Mouse (Mus musculus): ENCODE measurements around the gene Nlgn1. TPM values are rescaled to one million over a fixed set of nuclear protein-coding genes. Genes with fewer than 3 reads are reported as not detected.
"Not testable (repeated sequence)": the region's sequence is repeated elsewhere in the genome, so short reads cannot be mapped to it uniquely, and the experiment has no call there.

Nlgn1 gene
- polyA plus RNA-seq, 1 experiment = 0.16 TPM

- no peak for DNase-seq (ENCODE audit: low read depth, low spot score)
- 52% methylated on average over 3 of the region's 3 CpGs for WGBS
Measured at GRCm38 (mm10) chr3:25675069-25675468, 657.2 kb downstream of the Nlgn1 start.

GRCm38 (mm10) chr3:25673408-25673807, 658.9 kb downstream of the Nlgn1 start:
- 47% methylated on average over 5 of the region's 5 CpGs for WGBS

GRCm38 (mm10) chr3:25672779-25673178, 659.5 kb downstream of the Nlgn1 start:
- WGBS = 82% methylated on average over 4 of the region's 4 CpGs
- no peak for DNase-seq (ENCODE audit: low read depth, low spot score)

More at GRCm38 (mm10) chr3:25673408-25673807, 658.9 kb downstream of the Nlgn1 start:
- DNase-seq (ENCODE audit: low read depth, low spot score) = no peak

GRCm38 (mm10) chr3:25663464-25663863, 668.8 kb downstream of the Nlgn1 start:
- WGBS = 69% methylated on average over 2 of the region's 2 CpGs
- no peak for DNase-seq (ENCODE audit: low read depth, low spot score)

- WGBS = 90% methylated on average over 3 of the region's 3 CpGs
- no peak for DNase-seq (ENCODE audit: low read depth, low spot score)
Measured at GRCm38 (mm10) chr3:25660285-25660684, 672.0 kb downstream of the Nlgn1 start.

- 93% methylated on average over 14 of the region's 14 CpGs for WGBS
- no peak for DNase-seq (ENCODE audit: low read depth, low spot score)
Measured at GRCm38 (mm10) chr3:25658006-25658405, 674.3 kb downstream of the Nlgn1 start.

GRCm38 (mm10) chr3:25657074-25657473, 675.2 kb downstream of the Nlgn1 start:
- DNase-seq (ENCODE audit: low read depth, low spot score) = no peak
- 89% methylated on average over 11 of the region's 11 CpGs for WGBS

- DNase-seq (ENCODE audit: low read depth, low spot score) = no peak
- WGBS = 76% methylated on average over 4 of the region's 4 CpGs
Measured at GRCm38 (mm10) chr3:25653010-25653409, 679.2 kb downstream of the Nlgn1 start.

GRCm38 (mm10) chr3:25645895-25646691, 686.2 kb downstream of the Nlgn1 start:
- WGBS = 86% methylated on average over 4 of the region's 4 CpGs
- no peak for DNase-seq (ENCODE audit: low read depth, low spot score)

GRCm38 (mm10) chr3:25629198-25629597, 703.1 kb downstream of the Nlgn1 start:
- DNase-seq (ENCODE audit: low read depth, low spot score) = no peak
- WGBS = 98% methylated on average over 2 of the region's 2 CpGs

GRCm38 (mm10) chr3:25606597-25606996, 725.7 kb downstream of the Nlgn1 start:
- no peak for DNase-seq (ENCODE audit: low read depth, low spot score)
- WGBS = 57% methylated on average over 1 of the region's 1 CpGs

GRCm38 (mm10) chr3:25597513-25597912, 734.7 kb downstream of the Nlgn1 start:
- no peak for DNase-seq (ENCODE audit: low read depth, low spot score)
- WGBS = 68% methylated on average over 5 of the region's 5 CpGs

GRCm38 (mm10) chr3:25575526-25575925, 756.7 kb downstream of the Nlgn1 start:
- whole genome bisulfite sequencing = 78% methylated on average over 5 of the region's 5 CpGs
- no peak for DNase-seq (ENCODE audit: low read depth, low spot score)

GRCm38 (mm10) chr3:25574840-25575239, 757.4 kb downstream of the Nlgn1 start:
- no peak for DNase-seq (ENCODE audit: low read depth, low spot score)
- whole genome bisulfite sequencing = 90% methylated on average over 3 of the region's 3 CpGs

GRCm38 (mm10) chr3:25558513-25558912, 773.7 kb downstream of the Nlgn1 start:
- WGBS = 88% methylated on average over 1 of the region's 1 CpGs
- not testable (repeated sequence) for DNase-seq (ENCODE audit: low read depth, low spot score)

- DNase-seq (ENCODE audit: low read depth, low spot score) = not testable (repeated sequence)
- WGBS = 96% methylated on average over 7 of the region's 7 CpGs
Measured at GRCm38 (mm10) chr3:25549097-25549496, 783.2 kb downstream of the Nlgn1 start.

GRCm38 (mm10) chr3:25524236-25524635, 808.0 kb downstream of the Nlgn1 start:
- not testable (repeated sequence) for DNase-seq (ENCODE audit: low read depth, low spot score)
- 48% methylated on average over 2 of the region's 3 CpGs for WGBS

GRCm38 (mm10) chr3:25463051-25463450, 869.2 kb downstream of the Nlgn1 start:
- WGBS = 71% methylated on average over 2 of the region's 2 CpGs
- DNase-seq (ENCODE audit: low read depth, low spot score) = no peak

- DNase-seq (ENCODE audit: low read depth, low spot score) = no peak
- WGBS = 61% methylated on average over 8 of the region's 8 CpGs
Measured at GRCm38 (mm10) chr3:25456250-25456860, 875.9 kb downstream of the Nlgn1 start.

- 69% methylated on average over 1 of the region's 1 CpGs for WGBS
- DNase-seq (ENCODE audit: low read depth, low spot score) = no peak
Measured at GRCm38 (mm10) chr3:25452314-25452713, 879.9 kb downstream of the Nlgn1 start.

GRCm38 (mm10) chr3:25450471-25450870, 881.8 kb downstream of the Nlgn1 start:
- WGBS = 57% methylated on average over 6 of the region's 6 CpGs
- DNase-seq (ENCODE audit: low read depth, low spot score) = no peak
